Mouse (Mus musculus): Measurements from ENCODE around the gene Adamts13. TPM values are rescaled to one million over a fixed set of nuclear protein-coding genes. Genes with fewer than 3 reads are reported as not detected.
A peak's percentile ranks its signal among the peaks of the same experiment; 100 is the strongest.

Adamts13 gene
- polyA plus RNA-seq, 1 experiment from 2014 or later = not detected

- no peak overlapping the region for H3K4me2 ChIP-seq (ENCODE audit: low read depth, low read length, severe bottlenecking)
- no peaks in the 10 kb centered on the region for H3K4me1 ChIP-seq (replicated peaks; ENCODE audit: control insufficient read depth, insufficient read depth, low read length)
- H3K4me3 ChIP-seq (ENCODE audit: low read depth, low read length) = no peak overlapping the region
- H3K9ac ChIP-seq (ENCODE audit: low read length) = no peak overlapping the region
- no peaks in the 10 kb centered on the region for H3K27me3 ChIP-seq (ENCODE audit: control insufficient read depth, insufficient read depth, low read length)
- WGBS = 79% methylated on average over 3 of the region's 3 CpGs
- no peaks in the 10 kb centered on the region for H3K36me3 ChIP-seq (ENCODE audit: control insufficient read depth, insufficient read depth, low read length)
- no peak for DNase-seq (ENCODE audit: low spot score)
- H3K9me3 ChIP-seq (ENCODE audit: control insufficient read depth, low read length) = no peaks in the 10 kb centered on the region
- ATAC-seq (replicated peaks; ENCODE audit: low FRiP score) = no peak
- no peak overlapping the region for H3K27ac ChIP-seq (ENCODE audit: low read depth, low read length)
These were observed 20.7 kb downstream of the Adamts13 start for GRCm38 (mm10) chr2:26993936-26994335.

GRCm38 (mm10) chr2:26997498-26997897, 24.3 kb downstream of the Adamts13 start:
- H3K9me3 ChIP-seq (ENCODE audit: control insufficient read depth, low read length) = no peaks in the 10 kb centered on the region
- H3K36me3 ChIP-seq (ENCODE audit: control insufficient read depth, insufficient read depth, low read length) = no peaks in the 10 kb centered on the region

GRCm38 (mm10) chr2:26997993-26998392, 24.8 kb downstream of the Adamts13 start:
- 93% methylated on average over 6 of the region's 7 CpGs for WGBS
- no peak for ATAC-seq (replicated peaks; ENCODE audit: low FRiP score)
- no peak overlapping the region for H3K4me3 ChIP-seq (ENCODE audit: low read depth, low read length)
- H3K27ac ChIP-seq (ENCODE audit: low read depth, low read length) = no peak overlapping the region
- no peak for DNase-seq (ENCODE audit: low spot score)
- no peaks in the 10 kb centered on the region for H3K4me1 ChIP-seq (replicated peaks; ENCODE audit: control insufficient read depth, insufficient read depth, low read length)
- H3K9me3 ChIP-seq (ENCODE audit: control insufficient read depth, low read length) = no peaks in the 10 kb centered on the region
- H3K27me3 ChIP-seq (ENCODE audit: control insufficient read depth, insufficient read depth, low read length) = no peaks in the 10 kb centered on the region
- H3K4me2 ChIP-seq (ENCODE audit: low read depth, low read length, severe bottlenecking) = no peak overlapping the region
- no peak overlapping the region for H3K9ac ChIP-seq (ENCODE audit: low read length)
- no peaks in the 10 kb centered on the region for H3K36me3 ChIP-seq (ENCODE audit: control insufficient read depth, insufficient read depth, low read length)

More at GRCm38 (mm10) chr2:26997498-26997897, 24.3 kb downstream of the Adamts13 start:
- H3K4me1 ChIP-seq (replicated peaks; ENCODE audit: control insufficient read depth, insufficient read depth, low read length) = no peaks in the 10 kb centered on the region
- DNase-seq (ENCODE audit: low spot score) (no peak), ATAC-seq (replicated peaks; ENCODE audit: low FRiP score) (no peak)
- H3K4me3 ChIP-seq (ENCODE audit: low read depth, low read length) = no peak overlapping the region
- H3K4me2 ChIP-seq (ENCODE audit: low read depth, low read length, severe bottlenecking) = no peak overlapping the region
- WGBS = 85% methylated on average over 1 of the region's 1 CpGs
- no peaks in the 10 kb centered on the region for H3K27me3 ChIP-seq (ENCODE audit: control insufficient read depth, insufficient read depth, low read length)
- no peak overlapping the region for H3K27ac ChIP-seq (ENCODE audit: low read depth, low read length)
- no peak overlapping the region for H3K9ac ChIP-seq (ENCODE audit: low read length)

- 74% methylated on average over 4 of the region's 4 CpGs for WGBS
- Histone ChIP-seq H3K4me3 (ENCODE audit: low read depth, low read length) (no peak overlapping the region), H3K36me3 (ENCODE audit: control insufficient read depth, insufficient read depth, low read length) (no peaks in the 10 kb centered on the region), H3K27me3 (ENCODE audit: control insufficient read depth, insufficient read depth, low read length) (no peaks in the 10 kb centered on the region), H3K4me1 (replicated peaks; ENCODE audit: control insufficient read depth, insufficient read depth, low read length) (0 out of 2 replicates have a peak, but pooled peaks cover 2% of the 10 kb centered on the region), H3K9ac (ENCODE audit: low read length) (no peak overlapping the region), H3K9me3 (ENCODE audit: control insufficient read depth, low read length) (no peaks in the 10 kb centered on the region), H3K27ac (ENCODE audit: low read depth, low read length) (no peak overlapping the region), H3K4me2 (ENCODE audit: low read depth, low read length, severe bottlenecking) (no peak overlapping the region)
- DNase-seq (ENCODE audit: low spot score) (no peak), ATAC-seq (replicated peaks; ENCODE audit: low FRiP score) (no peak)
These were observed 33.0 kb downstream of the Adamts13 start for GRCm38 (mm10) chr2:27006255-27006654.

- H3K4me2 ChIP-seq (ENCODE audit: low read depth, low read length, severe bottlenecking) = no peak overlapping the region
- WGBS = 72% methylated on average over 7 of the region's 7 CpGs
- H3K9ac ChIP-seq (ENCODE audit: low read length) = no peak overlapping the region
- 0 out of 2 replicates have a peak, but pooled peaks cover 2% of the 10 kb centered on the region for H3K4me1 ChIP-seq (replicated peaks; ENCODE audit: control insufficient read depth, insufficient read depth, low read length)
- H3K36me3 ChIP-seq (ENCODE audit: control insufficient read depth, insufficient read depth, low read length) = no peaks in the 10 kb centered on the region
- no peak overlapping the region for H3K27ac ChIP-seq (ENCODE audit: low read depth, low read length)
- ATAC-seq (replicated peaks; ENCODE audit: low FRiP score) (no peak), DNase-seq (ENCODE audit: low spot score) (no peak)
- H3K27me3 ChIP-seq (ENCODE audit: control insufficient read depth, insufficient read depth, low read length) = no peaks in the 10 kb centered on the region
- H3K9me3 ChIP-seq (ENCODE audit: control insufficient read depth, low read length) = no peaks in the 10 kb centered on the region
- no peak overlapping the region for H3K4me3 ChIP-seq (ENCODE audit: low read depth, low read length)
These were observed 34.5 kb downstream of the Adamts13 start for GRCm38 (mm10) chr2:27007701-27008100.

- H3K27ac ChIP-seq (ENCODE audit: low read depth, low read length) = peak within 1 kb of the TSS; percentile 75
- no peaks in the 10 kb centered on the region for H3K27me3 ChIP-seq (ENCODE audit: control insufficient read depth, insufficient read depth, low read length)
- no peaks in the 10 kb centered on the region for H3K9me3 ChIP-seq (ENCODE audit: control insufficient read depth, low read length)
- peak within 1 kb of the TSS; percentile 87 for H3K4me2 ChIP-seq (ENCODE audit: low read depth, low read length, severe bottlenecking)
- DNase-seq (ENCODE audit: low spot score) (peak; percentile 95), ATAC-seq (replicated peaks; ENCODE audit: low FRiP score) (peak; percentile 97)
- under 1% methylated on average over 42 of the region's 43 CpGs for WGBS
- H3K9ac ChIP-seq (ENCODE audit: low read length) = peak within 1 kb of the TSS; percentile 94
- 0 out of 2 replicates have a peak, but pooled peaks cover 2% of the 10 kb centered on the region for H3K4me1 ChIP-seq (replicated peaks; ENCODE audit: control insufficient read depth, insufficient read depth, low read length)
- peak within 1 kb of the TSS; percentile 80 for H3K4me3 ChIP-seq (ENCODE audit: low read depth, low read length)
- H3K36me3 ChIP-seq (ENCODE audit: control insufficient read depth, insufficient read depth, low read length) = peaks cover 3% of the 10 kb centered on the region; the same call in 1 of the 2 replicates
These were observed 36.6 kb downstream of the Adamts13 start, which contains the start of gene Cacfd1 for GRCm38 (mm10) chr2:27009714-27010244. TSS of gene Cacfd1 (plus strand) at chr2:27009926.

GRCm38 (mm10) chr2:27017802-27018201, 44.6 kb downstream of the Adamts13 start:
- peaks cover 3% of the 10 kb centered on the region; the same call in 1 of the 2 replicates for H3K36me3 ChIP-seq (ENCODE audit: control insufficient read depth, insufficient read depth, low read length)

GRCm38 (mm10) chr2:27019530-27019929, 46.3 kb downstream of the Adamts13 start:
- H3K27me3 ChIP-seq (ENCODE audit: control insufficient read depth, insufficient read depth, low read length) = no peaks in the 10 kb centered on the region
- no peaks in the 10 kb centered on the region for H3K9me3 ChIP-seq (ENCODE audit: control insufficient read depth, low read length)
- H3K4me3 ChIP-seq (ENCODE audit: low read depth, low read length) = no peak overlapping the region
- H3K27ac ChIP-seq (ENCODE audit: low read depth, low read length) = no peak overlapping the region
- no peaks in the 10 kb centered on the region for H3K4me1 ChIP-seq (replicated peaks; ENCODE audit: control insufficient read depth, insufficient read depth, low read length)
- H3K36me3 ChIP-seq (ENCODE audit: control insufficient read depth, insufficient read depth, low read length) = no peaks in the 10 kb centered on the region; the same call in 1 of the 2 replicates
- no peak for DNase-seq (ENCODE audit: low spot score)
- no peak for ATAC-seq (replicated peaks; ENCODE audit: low FRiP score)
- WGBS = 85% methylated on average over 2 of the region's 2 CpGs
- no peak overlapping the region for H3K9ac ChIP-seq (ENCODE audit: low read length)
- H3K4me2 ChIP-seq (ENCODE audit: low read depth, low read length, severe bottlenecking) = no peak overlapping the region

More at GRCm38 (mm10) chr2:27017802-27018201, 44.6 kb downstream of the Adamts13 start:
- H3K4me1 ChIP-seq (replicated peaks; ENCODE audit: control insufficient read depth, insufficient read depth, low read length) = no peaks in the 10 kb centered on the region
- no peak overlapping the region for H3K27ac ChIP-seq (ENCODE audit: low read depth, low read length)
- H3K9me3 ChIP-seq (ENCODE audit: control insufficient read depth, low read length) = no peaks in the 10 kb centered on the region
- H3K4me3 ChIP-seq (ENCODE audit: low read depth, low read length) = no peak overlapping the region
- no peaks in the 10 kb centered on the region for H3K27me3 ChIP-seq (ENCODE audit: control insufficient read depth, insufficient read depth, low read length)
- no peak overlapping the region for H3K4me2 ChIP-seq (ENCODE audit: low read depth, low read length, severe bottlenecking)
- DNase-seq (ENCODE audit: low spot score) (peak; percentile 84), ATAC-seq (replicated peaks; ENCODE audit: low FRiP score) (no peak; the same call in 1 of the 2 replicates)
- 56% methylated on average over 5 of the region's 5 CpGs for WGBS
- H3K9ac ChIP-seq (ENCODE audit: low read length) = no peak overlapping the region

- Histone ChIP-seq H3K27me3 (ENCODE audit: control insufficient read depth, insufficient read depth, low read length) (no peaks in the 10 kb centered on the region), H3K9ac (ENCODE audit: low read length) (no peak overlapping the region), H3K9me3 (ENCODE audit: control insufficient read depth, low read length) (no peaks in the 10 kb centered on the region), H3K4me2 (ENCODE audit: low read depth, low read length, severe bottlenecking) (no peak overlapping the region), H3K4me3 (ENCODE audit: low read depth, low read length) (no peak overlapping the region), H3K36me3 (ENCODE audit: control insufficient read depth, insufficient read depth, low read length) (no peaks in the 10 kb centered on the region; the same call in 1 of the 2 replicates), H3K4me1 (replicated peaks; ENCODE audit: control insufficient read depth, insufficient read depth, low read length) (no peaks in the 10 kb centered on the region), H3K27ac (ENCODE audit: low read depth, low read length) (no peak overlapping the region)
- ATAC-seq (replicated peaks; ENCODE audit: low FRiP score) (no peak), DNase-seq (ENCODE audit: low spot score) (no peak)
- 83% methylated on average over 1 of the region's 1 CpGs for WGBS
These were observed 47.9 kb downstream of the Adamts13 start for GRCm38 (mm10) chr2:27021103-27021502.
